Mouse (Mus musculus): Measurements from ENCODE around the gene Lnx1.

DNA sequence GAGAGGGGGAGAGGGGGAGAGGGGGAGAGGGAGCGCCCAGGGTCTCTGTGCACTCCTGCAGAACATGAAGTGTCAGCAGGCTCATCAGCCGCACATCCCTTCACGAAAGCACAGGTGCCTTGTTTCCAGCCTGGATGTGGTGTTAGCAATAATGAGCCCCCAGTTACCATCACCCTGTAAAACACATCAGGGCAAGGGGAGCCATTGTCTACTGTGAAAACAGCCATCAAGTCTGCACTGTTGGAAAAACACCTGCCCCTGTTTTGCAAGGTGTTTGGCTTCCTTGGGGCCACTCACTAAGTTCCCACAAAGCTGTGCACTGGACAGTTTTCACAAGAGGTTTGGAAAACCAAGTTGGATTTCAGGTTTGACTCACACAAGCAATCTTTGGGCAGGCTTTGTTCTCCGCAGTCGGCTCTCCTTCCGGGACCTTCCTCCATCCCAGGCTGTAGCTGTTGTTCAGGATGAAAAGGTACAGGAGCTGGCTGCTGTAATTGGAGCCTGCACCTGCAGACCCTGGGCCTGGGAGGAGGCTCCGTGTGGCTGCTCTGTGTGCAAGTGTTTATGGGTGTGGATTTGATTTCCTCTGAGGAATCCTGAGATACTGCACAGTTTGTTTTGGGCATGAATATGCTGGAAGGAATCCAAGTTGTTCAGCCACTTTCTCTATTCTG, 31.3 kb upstream of the Lnx1 start:
- TF ChIP-seq CTCF (conservative IDR thresholded peaks at IDR 0.05; ENCODE audit: low read length) (no peak), POU5F1 (IDR thresholded peaks at IDR 0.05; ENCODE audit: borderline replicate concordance, low read length) (no peak)

Data from E14TG2a.4 (cell line).